Mouse (Mus musculus) cerebellum, adult 11 months (tissue): Measurements from ENCODE around the gene Zbtb48.

Experiments
- DNase-seq: peaks from one replicate; pipeline ENCODE4 v3.0.0; 2022

The Zbtb48 gene

DNA sequence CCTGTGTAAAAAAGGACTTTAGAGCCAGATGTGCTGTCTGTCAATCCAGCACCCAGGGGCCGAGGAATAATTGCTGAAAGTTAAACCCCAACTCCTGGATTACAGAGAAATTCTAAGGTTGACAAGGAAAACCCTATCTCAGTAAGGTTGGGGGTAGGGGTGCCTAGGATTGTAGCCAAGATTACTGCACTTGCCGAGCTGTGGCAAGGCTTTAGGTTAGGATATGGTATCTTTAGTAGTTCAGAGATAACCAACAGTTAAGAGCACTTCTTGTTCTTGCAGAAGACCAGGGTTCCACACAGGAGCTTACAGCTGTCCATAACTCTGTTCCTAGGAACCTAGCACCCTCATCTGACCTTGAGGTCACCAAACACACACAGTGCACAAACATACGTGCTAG is 29.8 kb downstream of the Zbtb48 start:
- no peak for DNase-seq

DNA sequence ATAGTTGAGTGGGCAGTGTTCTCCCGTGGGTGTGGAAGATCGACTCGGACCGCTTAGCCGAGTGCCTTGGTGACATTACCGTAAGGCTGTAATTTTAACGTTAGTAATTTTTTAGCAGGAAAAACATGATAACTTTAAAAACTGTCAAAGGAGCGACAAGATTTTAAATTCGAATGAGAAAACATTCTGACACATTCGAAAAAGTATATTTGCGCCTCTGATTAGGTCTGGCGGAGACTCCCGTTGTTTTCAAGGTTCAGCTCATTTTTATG is 30.6 kb downstream of the Zbtb48 start:
- no peak for DNase-seq

DNA sequence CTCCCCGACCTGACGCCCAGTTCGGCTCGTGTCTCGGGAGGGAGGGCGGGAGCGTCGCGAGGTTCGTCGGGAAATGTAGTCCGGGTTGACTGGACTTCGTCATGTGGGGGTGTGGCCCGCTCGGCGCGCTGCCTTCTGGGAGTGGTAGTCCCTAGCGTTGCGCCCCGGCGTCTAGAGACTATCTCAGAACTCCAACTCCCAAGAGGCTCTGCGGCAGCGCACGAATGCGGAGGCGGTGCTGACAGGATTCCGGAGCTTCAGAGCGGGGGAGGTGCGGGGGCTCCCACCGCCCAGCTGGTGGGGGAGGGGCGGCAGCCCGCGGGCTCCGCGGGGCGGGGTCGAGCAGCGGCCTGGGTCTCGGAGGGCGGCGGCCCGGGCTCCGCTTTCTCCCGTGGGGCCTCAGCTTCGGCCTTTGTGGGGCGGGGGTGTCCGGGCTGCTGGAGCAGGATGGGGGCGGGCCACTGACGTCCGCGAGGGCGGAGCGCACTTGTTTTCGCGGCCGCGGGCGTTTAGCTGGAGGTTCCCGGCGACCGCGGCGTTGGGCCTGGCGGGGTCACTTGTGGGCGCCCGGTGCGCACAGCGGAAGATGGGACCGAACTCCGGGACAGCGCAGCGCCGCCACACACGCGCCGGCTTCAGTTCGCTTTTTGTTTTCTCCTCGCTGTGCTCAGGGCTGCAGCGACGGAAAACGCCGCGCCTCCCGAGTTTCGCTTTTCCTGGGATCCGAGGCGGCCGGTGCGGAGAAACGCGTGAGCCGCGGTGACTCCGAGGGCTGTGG is 31.1 kb downstream of the Zbtb48 start, which contains the start of gene Phf13:
TSS of gene Phf13 (minus strand) at position 86 of the 778 bp plus-strand sequence.
- DNase-seq, result peak; percentile 98

DNA sequence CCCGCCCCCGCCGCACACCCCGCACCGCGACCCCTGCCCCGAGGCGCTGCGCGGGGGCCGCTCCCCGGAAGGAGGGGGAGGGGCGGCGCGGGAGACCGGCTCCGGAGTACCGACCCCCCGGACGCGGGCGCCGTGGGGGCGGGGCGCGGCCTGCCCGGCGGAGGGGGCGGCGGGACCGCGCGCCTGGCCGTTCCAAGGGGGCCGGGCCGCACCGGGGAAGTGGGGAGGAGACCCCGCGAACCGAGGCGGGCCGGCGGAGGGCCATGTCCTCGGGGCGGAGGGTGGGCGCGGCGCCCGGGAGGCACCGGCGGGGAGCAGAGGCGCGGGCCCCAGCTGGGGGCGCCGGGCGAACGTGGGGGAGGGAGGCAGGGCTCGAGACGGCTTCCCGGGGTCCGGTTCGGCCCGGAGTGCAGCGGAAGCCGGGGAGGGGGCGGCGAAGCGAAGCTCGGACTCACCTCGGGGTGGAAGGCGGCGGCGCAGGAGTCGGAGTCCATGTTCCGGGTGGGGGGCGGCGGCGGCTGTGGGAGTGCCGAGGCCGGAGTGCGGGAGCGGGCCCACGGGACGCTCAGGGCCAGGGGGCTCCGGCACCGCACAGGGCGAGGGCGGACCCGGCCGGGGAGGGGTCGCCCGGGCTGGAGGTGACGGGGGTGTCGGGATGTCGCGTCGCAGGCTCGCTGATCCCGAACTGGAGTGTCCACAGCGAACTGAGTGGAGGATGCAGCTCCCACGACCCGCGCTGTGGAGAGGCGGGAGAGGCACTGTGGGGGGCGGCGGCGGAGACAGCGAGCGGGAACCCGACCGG is 31.9 kb downstream of the Zbtb48 start:
- DNase-seq, result no peak

DNA sequence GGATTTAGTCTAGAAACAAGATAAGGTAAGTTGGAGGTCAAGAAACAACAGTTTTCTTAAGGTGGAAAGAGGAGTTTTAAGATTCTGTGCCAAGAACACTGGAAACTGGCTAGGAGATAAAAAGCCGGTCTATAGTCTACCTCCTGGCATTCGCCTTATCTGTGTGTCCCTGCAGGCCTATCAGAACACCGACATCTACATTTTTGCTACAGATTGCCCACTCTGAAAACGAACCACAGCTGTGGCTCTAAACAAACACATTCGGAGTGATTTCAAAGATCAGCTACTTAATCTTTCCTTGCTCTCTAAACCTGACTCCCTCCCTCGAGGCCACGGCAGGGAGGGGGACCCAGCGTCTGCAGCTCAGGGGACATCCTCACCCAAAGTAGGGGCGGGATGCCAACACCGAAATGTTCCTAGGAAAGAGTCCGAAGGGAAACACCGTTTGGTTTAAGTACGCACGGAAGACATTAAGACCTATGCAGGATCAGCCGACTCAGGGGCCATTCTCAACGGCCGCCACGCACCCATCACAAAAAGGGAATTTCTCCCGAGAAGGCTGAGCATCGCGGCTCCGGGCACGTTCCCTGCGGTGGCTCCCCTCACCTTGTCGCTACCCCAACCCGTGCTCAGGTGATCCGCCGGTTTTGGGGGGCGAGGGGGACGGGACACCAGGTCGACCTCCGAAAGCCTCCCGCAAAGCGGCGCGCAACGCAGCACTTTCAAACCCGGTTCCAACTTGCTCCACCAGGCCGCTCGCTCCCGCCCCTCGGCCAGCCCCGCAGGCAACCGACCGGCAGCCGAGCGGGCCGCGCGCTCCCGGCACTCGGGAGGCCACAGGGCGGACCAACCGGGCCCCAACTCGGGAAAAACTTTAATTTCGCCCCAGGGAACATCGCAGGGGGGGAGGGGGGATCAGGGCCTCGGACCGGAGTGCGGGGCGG is 33.0 kb downstream of the Zbtb48 start:
- DNase-seq, result peak; percentile 53

DNA sequence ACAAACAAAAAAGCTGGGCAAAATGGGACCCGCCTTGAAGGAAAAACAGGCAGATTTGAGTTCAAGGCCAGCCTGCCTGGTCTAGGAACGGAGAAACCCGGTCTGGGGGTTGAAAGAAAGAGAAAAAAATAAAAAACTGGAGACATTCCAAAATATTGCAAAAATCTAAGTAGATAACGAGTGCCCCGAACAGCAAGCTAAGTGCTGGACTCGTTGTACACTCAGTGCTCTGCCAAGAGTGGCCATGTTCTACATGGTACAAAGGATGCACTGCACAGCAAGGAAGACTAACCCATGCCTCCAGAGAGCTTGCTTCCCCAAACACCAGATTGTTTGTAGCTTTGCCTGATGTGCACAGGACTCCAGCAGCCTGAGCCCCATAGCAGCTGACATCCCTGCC is 34.4 kb downstream of the Zbtb48 start:
- DNase-seq, result no peak

DNA sequence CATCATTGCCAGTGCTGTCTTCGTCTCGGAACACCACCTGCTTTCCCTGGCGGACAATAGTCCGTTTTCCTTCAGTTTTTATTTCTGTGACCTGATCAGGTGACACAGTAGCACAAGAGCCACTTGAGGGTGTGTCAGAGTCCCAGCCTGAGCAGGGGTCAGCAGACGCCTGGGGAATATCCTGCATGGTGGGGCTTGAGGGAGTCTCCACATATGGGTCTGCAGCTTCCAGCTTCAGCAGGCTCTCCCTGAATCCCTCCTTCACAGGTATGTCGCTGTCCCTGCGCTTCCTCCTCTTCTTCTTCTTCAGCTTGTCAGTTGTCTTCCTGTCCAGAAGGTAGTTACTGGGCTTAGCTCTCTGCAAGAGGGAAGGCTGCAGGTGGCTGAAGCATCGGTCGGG is 35.4 kb downstream of the Zbtb48 start:
- no peak for DNase-seq

DNA sequence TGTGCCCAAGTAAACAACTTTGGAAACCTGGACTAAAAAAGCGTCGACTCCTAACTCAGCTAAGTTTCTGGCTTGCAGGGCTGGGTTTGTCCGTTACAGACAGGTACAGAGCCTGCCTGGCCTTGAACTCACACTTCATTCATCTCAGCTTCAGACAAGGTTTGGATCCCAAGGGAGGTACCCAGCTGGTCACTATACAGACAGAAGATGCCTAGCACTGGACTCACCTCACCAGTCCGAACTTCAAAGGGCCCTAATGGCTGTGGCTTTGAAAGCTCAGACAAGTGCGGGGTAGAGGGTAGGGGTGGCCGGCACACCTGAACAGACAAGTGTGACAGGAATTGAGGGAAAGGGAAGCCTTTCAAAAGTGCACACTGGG is 38.4 kb downstream of the Zbtb48 start:
- no peak for DNase-seq

DNA sequence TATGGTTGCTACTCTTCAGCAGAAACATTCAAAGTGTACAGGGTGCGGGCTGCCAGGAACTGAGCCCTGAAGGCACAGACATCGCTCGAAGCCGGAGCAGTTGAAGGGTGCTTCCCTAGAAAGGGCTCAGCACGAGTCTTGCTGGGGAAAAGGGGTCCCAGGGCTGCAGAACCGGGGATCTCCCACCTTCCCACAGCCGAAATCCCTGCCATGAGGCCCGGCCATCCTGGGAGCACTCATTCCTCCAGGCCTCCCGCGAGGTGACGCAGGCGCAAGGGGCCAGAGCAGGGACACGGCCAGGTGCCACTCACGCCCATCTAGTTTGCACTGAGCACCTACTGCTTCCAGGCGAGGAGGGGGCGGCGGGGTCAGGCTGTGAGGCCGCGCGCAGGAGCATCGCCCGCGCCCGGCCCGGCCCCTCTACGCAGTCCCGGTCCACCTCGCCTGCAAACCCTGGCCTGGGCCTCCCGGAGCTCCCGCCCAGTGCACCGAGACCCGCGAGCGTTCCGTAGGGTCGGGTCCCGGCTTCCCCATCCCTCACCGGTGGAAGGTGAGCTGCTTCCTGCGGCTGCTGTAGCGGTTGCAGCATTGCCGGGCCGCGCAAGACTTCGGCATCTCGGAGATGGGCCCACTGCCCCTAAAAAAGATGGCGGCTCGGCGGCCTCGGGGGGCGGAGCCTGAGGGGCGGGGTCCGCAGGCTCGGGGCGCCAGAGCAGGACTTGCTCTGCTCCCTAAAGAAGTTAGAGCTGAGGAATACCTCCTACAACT is 38.9 kb downstream of the Zbtb48 start, which contains the start of gene Thap3:
TSS of gene Thap3 (minus strand) at position 656 of the 768 bp plus-strand sequence.
- DNase-seq, result peak; percentile 75

DNA sequence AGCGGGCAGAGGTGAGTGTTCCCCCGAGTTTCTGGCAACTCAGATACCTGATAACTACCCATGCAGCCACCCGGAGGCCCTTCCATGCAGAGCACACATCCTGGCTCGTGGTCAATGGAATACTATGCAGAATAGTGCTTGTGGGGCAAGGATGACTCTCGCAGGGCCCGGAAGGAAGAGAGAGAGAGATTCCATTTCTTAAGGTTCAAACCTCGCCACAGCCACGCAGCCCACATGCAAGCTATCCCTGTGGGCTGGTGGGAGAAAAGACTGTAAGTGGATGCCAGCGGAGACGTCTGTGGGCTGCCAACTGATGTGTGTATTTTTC is 39.5 kb downstream of the Zbtb48 start:
- DNase-seq, result no peak

DNA sequence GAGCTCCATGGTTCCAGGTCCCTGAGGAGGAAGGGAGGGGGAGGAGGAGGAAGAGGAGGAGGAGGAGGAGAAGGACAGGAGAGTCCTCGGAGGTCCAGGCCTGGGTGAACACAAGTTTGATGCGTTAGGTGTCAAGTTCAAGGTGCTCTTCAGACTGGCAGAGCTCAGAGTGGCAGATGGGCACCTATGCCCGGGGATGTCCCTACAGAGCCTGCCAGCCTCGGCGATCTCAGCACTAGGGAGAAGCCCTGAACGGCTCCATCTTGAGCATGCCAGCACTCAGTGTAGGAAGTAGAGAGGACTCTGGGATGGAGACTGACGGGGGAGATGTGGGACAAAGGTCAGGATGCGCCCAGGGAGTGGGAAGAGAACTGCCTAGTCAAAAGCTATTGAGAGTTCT is 40.8 kb downstream of the Zbtb48 start:
- no peak for DNase-seq

DNA sequence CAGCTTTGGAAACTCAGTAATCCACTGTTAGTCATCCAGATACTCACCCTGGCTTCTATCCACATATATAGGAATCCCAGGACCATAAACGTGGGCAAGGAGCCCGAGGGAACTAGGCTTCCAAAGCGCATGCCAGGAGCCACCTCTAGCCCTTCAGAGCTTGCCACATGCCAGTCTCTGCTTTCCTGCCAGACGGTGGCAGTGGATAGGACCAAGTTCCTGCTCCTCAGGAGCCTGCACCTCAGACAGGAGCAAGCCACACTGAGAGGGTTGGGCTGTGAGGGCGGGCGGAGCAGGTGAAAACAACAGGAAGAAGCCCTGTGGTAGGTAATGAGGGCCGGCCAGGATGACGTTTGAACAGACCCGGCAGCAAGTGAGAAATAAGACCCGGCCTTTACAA is 41.6 kb downstream of the Zbtb48 start:
- peak; percentile 58 for DNase-seq

DNA sequence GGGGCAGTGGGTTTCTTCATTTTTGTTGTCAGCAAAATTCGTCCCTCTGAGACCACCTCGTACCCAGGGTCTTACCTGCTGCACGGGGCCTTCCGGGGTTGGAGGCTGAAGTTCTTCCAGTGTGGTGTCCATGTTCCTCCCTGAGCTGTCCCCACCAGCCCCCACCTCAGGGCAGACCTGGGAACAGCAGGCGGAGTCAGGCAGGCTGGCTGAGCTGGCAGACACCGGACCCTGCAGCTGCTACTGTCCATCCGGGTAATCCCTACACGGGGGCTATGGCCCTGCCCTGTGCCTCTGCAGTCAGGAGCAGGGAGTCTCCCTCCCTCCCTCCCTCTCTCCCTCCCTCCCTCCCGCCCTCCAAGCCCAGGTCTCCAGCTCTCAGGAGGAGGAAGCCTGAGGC is 43.9 kb downstream of the Zbtb48 start:
- no peak for DNase-seq

DNA sequence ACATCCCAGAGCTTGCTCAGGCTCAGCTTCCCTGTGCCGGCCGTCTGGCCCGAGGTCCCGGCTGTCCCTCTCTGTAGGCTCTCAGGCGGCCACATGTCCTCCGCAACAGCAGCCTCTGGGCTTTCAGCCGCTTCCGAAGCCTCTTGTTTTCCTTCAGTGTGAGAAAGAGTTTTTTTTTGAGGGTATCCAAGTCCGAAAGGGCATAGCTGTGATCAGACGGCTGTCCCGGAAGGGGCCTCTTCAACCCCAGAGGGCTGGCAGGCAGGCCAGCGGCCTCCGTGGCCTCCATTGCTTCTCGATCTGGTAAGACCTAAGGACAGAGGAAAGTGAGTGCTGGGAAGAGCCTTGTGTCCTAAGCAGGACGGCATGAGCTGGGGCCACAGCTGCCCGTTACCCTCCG is 44.4 kb downstream of the Zbtb48 start:
- DNase-seq, result no peak

DNA sequence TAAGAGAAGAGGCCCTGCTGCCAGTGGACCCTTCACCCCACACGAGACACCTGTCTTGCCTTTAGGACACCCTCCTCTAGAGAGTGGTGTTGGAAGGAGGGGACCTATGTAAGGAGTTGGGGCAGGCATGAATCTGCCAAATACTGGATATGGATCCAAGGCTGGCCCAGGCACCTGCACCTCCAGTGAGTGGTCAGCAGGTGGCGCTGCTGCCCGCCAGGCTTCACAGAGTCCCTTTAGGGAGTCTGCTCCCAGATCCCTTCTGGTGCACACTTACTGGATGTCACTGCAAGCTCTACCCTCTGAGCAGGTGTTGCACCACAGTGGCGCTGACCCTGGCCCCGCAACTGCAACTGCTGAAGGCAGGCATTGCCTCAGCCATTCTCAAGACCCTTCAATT is 46.1 kb downstream of the Zbtb48 start:
- DNase-seq, result peak; percentile 77

DNA sequence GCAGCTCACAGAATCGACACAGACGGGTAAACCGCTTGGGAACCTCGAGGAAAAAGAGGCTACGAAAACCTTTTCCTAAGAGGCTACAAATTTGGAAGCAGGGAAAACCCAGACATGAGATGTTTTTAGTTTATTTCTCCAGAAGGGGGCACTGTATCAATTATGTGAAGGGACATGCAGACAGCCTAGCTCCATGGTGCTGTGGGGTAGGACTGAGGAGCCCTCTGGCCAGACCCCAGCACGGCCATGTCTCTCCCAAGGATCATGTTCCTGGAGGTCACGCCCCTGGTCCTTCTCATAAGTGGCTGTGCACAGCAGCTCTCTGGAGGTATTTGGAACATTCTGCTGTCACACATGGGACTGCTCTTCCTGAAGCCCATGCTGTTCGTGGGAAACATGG is 46.8 kb downstream of the Zbtb48 start:
- no peak for DNase-seq

DNA sequence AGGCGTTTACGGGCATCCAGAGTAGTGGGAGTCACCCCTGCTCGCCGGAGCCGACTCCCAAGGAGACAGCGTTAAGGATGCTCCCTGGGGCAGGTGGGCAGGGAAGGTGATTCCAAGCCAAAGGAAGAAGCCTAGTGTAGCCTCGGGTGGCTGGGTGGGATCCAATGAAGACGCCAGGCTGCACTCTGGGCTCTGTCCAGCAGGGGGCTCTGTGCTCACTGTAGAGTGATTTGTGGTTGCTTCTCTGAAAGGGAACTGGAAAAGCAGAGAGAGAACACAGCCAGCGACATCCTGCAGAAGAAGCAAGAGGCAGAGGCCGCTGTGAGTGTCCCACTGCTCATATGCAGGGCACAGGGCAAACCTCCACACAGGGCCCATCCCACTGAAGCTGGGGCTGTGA is 49.7 kb downstream of the Zbtb48 start:
- DNase-seq, result peak; percentile 79

DNA sequence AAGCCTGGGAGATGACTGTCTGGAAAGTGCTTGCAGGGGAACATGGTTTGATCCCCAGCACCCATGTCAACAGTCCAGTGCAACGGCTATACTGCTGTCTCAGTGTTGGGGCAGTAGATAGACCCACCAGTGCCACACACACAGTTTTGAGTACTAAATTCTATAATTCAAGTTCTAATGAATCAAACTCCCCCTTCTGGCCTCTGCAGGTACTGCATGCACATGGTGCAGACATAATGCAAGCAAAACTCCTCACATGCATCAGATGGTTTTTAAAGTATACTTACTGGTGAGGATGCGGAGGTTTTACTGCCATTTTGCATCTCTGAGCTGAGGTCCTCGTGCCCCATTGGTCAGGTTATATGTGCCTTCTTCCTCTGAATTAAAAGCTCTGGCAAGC is 52.0 kb downstream of the Zbtb48 start:
- no peak for DNase-seq

DNA sequence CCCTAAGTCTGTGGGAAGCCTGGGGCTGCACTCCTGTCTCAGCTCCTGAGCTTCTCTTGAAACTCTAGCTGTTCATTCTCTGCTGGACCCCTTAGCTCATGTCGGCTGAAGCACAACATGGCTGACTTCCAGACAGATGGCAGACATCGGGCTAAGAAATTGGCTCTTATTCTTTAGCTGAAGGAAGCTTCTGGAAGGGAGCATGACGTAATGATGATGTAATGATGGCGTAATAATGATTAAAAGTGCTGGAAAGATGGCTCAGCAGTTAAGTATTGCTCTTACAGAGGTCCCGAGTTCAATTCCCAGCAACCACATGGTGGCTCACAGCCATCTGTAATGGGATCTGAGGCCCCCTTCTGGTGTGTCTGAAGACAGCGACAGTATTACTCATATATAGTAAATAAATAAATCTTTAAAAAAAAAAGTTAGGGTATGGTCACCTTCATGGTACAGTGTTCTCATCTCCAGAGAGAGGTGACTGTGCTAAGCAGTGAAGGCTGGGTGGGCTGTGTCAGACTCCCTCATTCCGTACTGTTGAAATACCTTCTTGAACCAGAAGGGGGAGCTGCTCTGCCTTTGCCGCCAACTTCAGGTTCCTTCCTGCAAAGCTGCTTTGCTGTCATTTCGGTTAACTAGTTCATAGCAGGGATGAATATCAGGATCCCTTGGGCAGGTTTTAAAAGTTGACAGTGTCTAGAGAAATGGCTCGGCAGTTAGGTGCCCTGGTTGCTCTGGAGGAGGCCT is 55.1 kb downstream of the Zbtb48 start:
- no peak for DNase-seq
